Mouse (Mus musculus) intestine, embryonic 16.5 days (tissue): ENCODE measurements at regions not wholly inside any gene's neighbourhood (a gene's known extent, or its start where the extent isn't known, plus 50 kb on each side); places are given as distances from the start of the nearest gene placed in this dataset.

Source experiments
- ATAC-seq: fragments of 200-750 bp; cut with Nextera tagmentation; 2 replicates; pipeline ENCODE4 v1.8.0; 2017; ENCODE audit warnings: moderate TSS enrichment, moderate library complexity
- H3K27ac ChIP-seq: fragments of 300-500 bp; sonication (generic); 2 replicates; pipeline ENCODE4 v1.5.1; 2014; ENCODE audit warnings: mild to moderate bottlenecking, low read length
- H3K27me3 ChIP-seq: fragments of 300-500 bp; sonication (generic); replicated peaks from 2 replicates; pipeline ENCODE4 v1.6.1; 2014; ENCODE audit warnings: low read length, control low read depth, mixed read lengths; ENCODE audit not compliant: control insufficient read depth, insufficient read depth
- H3K36me3 ChIP-seq: fragments of 300-500 bp; sonication (generic); 2 replicates; pipeline ENCODE4 v1.6.1; 2014; ENCODE audit warnings: low read length, control low read depth; ENCODE audit not compliant: control insufficient read depth, insufficient read depth
- H3K4me1 ChIP-seq: fragments of 300-500 bp; sonication (generic); 2 replicates; pipeline ENCODE4 v1.6.1; 2014; ENCODE audit warnings: low read length, control low read depth, mixed read lengths; ENCODE audit not compliant: control insufficient read depth, insufficient read depth
- H3K4me2 ChIP-seq: fragments of 300-500 bp; sonication (generic); 2 replicates; pipeline ENCODE4 v1.6.1; 2014; ENCODE audit warnings: low read depth, low read length, control low read depth
- H3K4me3 ChIP-seq: fragments of 300-500 bp; sonication (generic); 2 replicates; pipeline ENCODE4 v1.5.1; 2014; ENCODE audit warnings: mild to moderate bottlenecking, low read length
- H3K9ac ChIP-seq: fragments of 300-500 bp; sonication (generic); 2 replicates; pipeline ENCODE4 v1.6.1; 2014; ENCODE audit warnings: low read depth, low read length
- H3K9me3 ChIP-seq: fragments of 300-500 bp; sonication (generic); 2 replicates; pipeline ENCODE4 v1.6.1; 2016; ENCODE audit warnings: low read length, control low read depth; ENCODE audit not compliant: control insufficient read depth
- WGBS: fragments of 180-500 bp; shearing (Covaris S2); extraction: QIAGEN DNeasy Blood & Tissue Kit; methylation state at CpG from one replicate; pipeline ENCODE4 v1.1.7; 2014; 5-methylcytosine and 5-hydroxymethylcytosine counted together

DNA sequence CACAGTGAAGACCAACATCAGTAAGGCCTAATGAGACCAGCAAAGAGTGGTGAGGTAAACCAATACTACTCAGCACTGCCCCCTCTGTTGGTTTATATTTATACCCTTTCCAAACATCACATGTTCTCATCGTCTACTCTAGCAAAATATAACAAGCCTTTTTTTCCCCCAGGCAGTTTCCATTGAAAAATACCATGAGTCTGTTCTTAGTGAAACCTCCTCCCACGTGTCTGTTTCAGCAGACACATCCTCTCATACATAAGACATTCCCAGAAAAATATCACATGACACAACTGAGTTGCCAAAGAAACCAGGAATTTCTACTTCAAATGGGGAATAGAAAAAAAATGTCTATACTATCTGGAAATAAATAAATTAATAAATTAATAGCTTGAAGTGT, 366.5 kb downstream of the Sqor start:
- Histone ChIP-seq H3K4me2 (no peak overlapping the region), H3K9ac (no peak overlapping the region), H3K36me3 (no peaks in the 10 kb centered on the region), H3K4me3 (no peak overlapping the region), H3K9me3 (no peaks in the 10 kb centered on the region), H3K27ac (no peak overlapping the region), H3K4me1 (no peaks in the 10 kb centered on the region), H3K27me3 (no peaks in the 10 kb centered on the region)
- WGBS = 66% methylated on average over 2 of the region's 2 CpGs
- ATAC-seq = no peak

DNA sequence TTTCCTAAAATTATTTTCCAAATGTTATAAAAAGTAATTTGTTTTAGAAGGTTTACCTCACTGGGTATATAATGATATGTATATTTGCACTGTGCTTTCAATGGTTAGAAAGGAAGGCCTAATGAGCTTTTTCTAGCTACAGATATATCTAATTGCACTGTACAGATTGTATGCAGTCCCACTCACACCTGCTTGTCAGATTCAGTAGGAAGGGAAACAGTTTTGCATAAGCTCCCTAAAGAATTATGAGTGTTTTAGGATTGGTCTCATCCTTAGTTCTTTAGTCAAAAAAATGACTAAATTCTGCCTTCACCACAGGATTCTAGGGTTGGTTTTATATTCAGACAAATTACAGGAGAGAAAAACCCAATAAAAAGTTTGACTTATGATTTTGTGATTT, 388.1 kb downstream of the Sqor start:
- no peak for ATAC-seq
- H3K36me3 ChIP-seq = no peaks in the 10 kb centered on the region
- no peaks in the 10 kb centered on the region for H3K9me3 ChIP-seq
- no peaks in the 10 kb centered on the region for H3K4me1 ChIP-seq
- H3K4me2 ChIP-seq = no peak overlapping the region
- no peaks in the 10 kb centered on the region for H3K27me3 ChIP-seq
- H3K27ac ChIP-seq = no peak overlapping the region
- no peak overlapping the region for H3K9ac ChIP-seq
- no peak overlapping the region for H3K4me3 ChIP-seq

DNA sequence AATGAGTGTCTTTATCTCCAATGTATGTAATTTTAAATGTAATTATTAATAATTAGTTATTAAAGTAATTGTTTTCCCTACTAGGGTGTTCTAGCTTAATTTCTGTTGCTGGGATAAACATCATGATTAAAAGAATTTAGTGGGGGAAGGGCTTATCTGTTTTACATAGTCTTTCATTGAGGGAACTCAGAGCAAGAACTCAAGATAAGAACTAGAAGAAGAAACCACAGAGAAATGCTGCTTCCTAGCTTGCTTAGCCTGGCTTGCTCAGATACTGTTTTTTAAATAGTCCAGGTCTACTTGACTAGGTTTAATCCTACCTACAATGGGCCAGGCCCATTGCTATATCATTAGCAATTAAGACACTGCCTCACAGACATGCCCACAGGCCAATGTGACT, 400.3 kb downstream of the Sqor start:
- H3K9ac ChIP-seq = no peak overlapping the region
- H3K9me3 ChIP-seq = no peaks in the 10 kb centered on the region
- no peak overlapping the region for H3K27ac ChIP-seq
- H3K36me3 ChIP-seq = no peaks in the 10 kb centered on the region
- no peaks in the 10 kb centered on the region for H3K27me3 ChIP-seq
- no peak overlapping the region for H3K4me3 ChIP-seq
- no peaks in the 10 kb centered on the region for H3K4me1 ChIP-seq
- no peak overlapping the region for H3K4me2 ChIP-seq
- ATAC-seq = no peak

DNA sequence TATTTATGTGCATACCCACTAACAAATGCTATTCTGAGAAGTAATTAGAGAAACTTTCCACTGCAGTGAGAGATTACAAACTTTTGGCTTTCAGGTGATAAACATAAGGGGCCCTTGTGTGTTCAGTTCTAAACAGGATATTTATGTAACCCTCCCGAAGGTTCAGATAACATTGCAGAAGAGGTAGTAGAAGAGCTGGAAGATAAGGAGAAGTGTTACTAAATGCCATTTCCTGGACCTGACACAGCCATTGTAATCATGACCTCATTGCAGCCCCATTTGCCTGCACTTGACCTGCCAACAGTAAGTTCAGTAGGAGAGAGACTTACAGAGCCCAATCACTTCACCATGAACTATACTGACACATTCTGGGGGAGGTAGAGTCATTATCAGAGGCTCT, 405.6 kb downstream of the Sqor start:
- H3K27me3 ChIP-seq = no peaks in the 10 kb centered on the region
- H3K36me3 ChIP-seq = no peaks in the 10 kb centered on the region
- ATAC-seq = no peak
- no peak overlapping the region for H3K4me2 ChIP-seq
- no peak overlapping the region for H3K27ac ChIP-seq
- no peak overlapping the region for H3K9ac ChIP-seq
- H3K4me3 ChIP-seq = no peak overlapping the region
- no peaks in the 10 kb centered on the region for H3K9me3 ChIP-seq
- 39% methylated on average over 1 of the region's 1 CpGs for WGBS
- H3K4me1 ChIP-seq = no peaks in the 10 kb centered on the region

DNA sequence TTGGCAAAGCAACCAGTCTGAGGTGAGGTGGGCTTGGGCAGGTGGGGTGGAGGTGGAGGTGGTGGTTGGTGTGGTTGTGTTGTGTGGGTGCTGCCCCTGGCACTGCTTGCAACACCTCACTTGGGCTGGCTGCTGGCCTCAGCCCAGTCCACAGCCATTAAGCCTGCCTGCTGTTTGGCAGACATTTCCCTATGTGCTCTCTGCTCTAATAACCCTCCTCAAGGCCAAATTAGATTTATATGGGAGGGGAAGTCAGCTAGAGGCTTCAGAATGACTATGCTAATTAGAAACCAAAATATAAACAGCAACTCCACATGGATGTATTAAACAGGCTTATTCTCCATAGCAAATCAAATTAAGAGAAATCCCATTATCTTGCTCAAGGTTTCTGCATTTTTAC, 417.2 kb downstream of the Sqor start:
- no peak overlapping the region for H3K4me2 ChIP-seq
- no peaks in the 10 kb centered on the region for H3K4me1 ChIP-seq
- H3K27me3 ChIP-seq = no peaks in the 10 kb centered on the region
- no peaks in the 10 kb centered on the region for H3K36me3 ChIP-seq
- no peaks in the 10 kb centered on the region for H3K9me3 ChIP-seq
- no peak overlapping the region for H3K9ac ChIP-seq
- no peak overlapping the region for H3K27ac ChIP-seq
- H3K4me3 ChIP-seq = no peak overlapping the region
- ATAC-seq = peak; percentile 13; the same call in 1 of the 2 replicates

DNA sequence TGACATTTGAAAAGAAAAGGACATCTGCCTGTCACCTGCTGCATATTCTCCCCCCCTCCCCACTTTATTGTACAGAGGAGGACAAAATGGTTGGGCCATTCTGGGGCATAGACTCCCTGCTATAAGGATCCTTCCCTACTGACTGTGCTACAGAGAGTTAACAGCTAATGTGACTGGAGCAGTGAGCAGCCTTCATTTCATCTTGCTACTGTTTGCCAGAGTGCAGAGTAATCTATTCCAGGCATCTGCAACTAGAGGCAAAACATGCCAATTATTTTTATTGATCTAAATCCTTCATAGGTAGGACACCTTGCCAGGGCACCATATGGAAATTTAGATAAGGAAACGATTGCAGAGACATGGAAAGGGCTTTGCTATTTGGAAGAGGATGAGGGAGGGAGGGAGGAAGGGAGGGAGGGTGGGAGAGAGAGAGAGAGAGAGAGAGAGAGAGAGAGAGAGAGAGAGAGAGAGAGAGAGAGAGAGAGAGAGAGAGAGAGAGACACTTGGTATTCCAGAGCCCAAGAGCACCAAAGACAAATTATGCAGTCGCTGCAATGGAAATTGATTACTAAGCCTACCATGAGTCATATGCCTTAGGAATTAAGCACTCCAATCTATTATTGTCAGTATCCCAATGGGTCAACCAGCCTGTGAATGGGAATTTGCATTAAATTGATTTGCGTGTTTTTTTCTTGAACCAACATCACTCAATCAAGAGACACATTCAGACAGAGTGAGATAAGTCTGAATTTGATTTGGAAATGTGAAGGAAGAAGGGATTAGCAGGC, 426.0 kb downstream of the Sqor start:
- Histone ChIP-seq H3K27me3 (no peaks in the 10 kb centered on the region), H3K4me2 (no peak overlapping the region), H3K4me3 (no peak overlapping the region), H3K9me3 (no peaks in the 10 kb centered on the region), H3K36me3 (no peaks in the 10 kb centered on the region), H3K4me1 (no peaks in the 10 kb centered on the region), H3K9ac (no peak overlapping the region), H3K27ac (no peak overlapping the region)
- no peak for ATAC-seq
- WGBS = 58% methylated on average over 3 of the region's 3 CpGs

DNA sequence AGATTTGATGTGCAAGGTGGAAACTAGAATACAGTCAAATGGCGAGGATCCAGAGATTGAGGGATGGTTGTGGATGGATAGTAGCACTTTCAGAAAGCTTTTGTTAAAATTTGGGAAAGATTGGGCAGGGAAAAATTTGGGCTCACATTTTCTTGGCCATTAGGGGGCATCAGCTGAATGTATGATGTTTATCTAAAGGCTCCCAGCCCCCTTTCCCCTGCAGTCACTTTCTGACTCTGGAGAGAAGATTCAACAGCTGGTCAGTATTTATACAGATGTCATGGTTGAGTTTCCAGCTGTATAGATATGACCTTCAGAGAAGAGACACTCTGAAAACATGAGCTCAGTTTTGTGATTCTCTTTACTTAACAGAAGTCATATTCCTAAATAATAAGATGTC, 429.5 kb downstream of the Sqor start:
- no peak overlapping the region for H3K4me2 ChIP-seq
- no peak overlapping the region for H3K4me3 ChIP-seq
- H3K9ac ChIP-seq = no peak overlapping the region
- H3K27ac ChIP-seq = no peak overlapping the region
- ATAC-seq = no peak
- WGBS = 42% methylated on average over 1 of the region's 1 CpGs
- H3K9me3 ChIP-seq = no peaks in the 10 kb centered on the region
- no peaks in the 10 kb centered on the region for H3K4me1 ChIP-seq
- no peaks in the 10 kb centered on the region for H3K27me3 ChIP-seq
- H3K36me3 ChIP-seq = no peaks in the 10 kb centered on the region
